Mouse (Mus musculus): ENCODE data around the gene Znrf4. TPM values are rescaled to one million over a fixed set of nuclear protein-coding genes. Genes with fewer than 3 reads are reported as not detected.

Znrf4 gene
- polyA plus RNA-seq, 1 experiment, result not detected

DNA sequence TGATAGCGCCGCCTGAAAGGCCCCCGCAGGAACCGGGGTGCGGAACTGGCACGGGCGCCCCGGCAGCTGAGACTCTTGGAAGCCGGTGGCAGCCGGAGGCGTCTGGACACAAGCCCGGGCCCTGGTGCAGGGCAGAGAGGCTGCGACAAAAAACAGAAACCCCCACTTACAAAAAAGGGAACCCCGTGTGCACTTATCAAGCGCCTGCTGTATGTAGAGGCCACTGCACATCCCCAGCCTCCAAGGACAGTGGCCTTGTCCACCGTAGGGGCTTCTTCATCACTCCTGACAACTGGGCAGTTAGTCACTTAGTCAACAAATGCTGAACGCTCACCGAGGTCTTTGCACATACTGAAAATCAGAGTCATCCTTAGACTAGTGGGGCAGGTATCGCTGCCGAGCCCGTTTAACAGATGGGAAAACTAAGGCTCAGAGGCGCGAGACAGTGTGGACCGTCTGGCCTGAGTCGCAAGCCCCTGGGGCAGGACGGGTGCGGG lies 1.7 kb downstream of the Znrf4 start:
- Histone ChIP-seq H3K9ac (ENCODE audit: low read depth, poor library complexity, severe bottlenecking) (peak overlapping the region; percentile 24; the same call in 1 of the 2 replicates), H3K27me3 (ENCODE audit: control insufficient read depth, insufficient read depth, low read length, poor library complexity, severe bottlenecking) (peaks cover 7% of the 10 kb centered on the region; the same call in 1 of the 2 replicates), H3K4me3 (ENCODE audit: low read depth, low read length) (peak overlapping the region; percentile 20; the same call in 1 of the 2 replicates), H3K27ac (ENCODE audit: insufficient read depth, low read length) (no peak overlapping the region), H3K36me3 (ENCODE audit: control insufficient read depth, insufficient read depth, low read length, poor library complexity, severe bottlenecking) (no peaks in the 10 kb centered on the region), H3K9me3 (replicated peaks; ENCODE audit: control insufficient read depth, insufficient read depth, low read length, poor library complexity, severe bottlenecking) (no peaks in the 10 kb centered on the region), H3K4me1 (ENCODE audit: control insufficient read depth, insufficient read depth, low read length) (peaks cover 8% of the 10 kb centered on the region)
- TF ChIP-seq POLR2A (IDR thresholded peaks at IDR 0.05; ENCODE audit: insufficient read depth, low read length) (no peak), CTCF (IDR thresholded peaks at IDR 0.05; ENCODE audit: low read depth, low read length) (no peak), EP300 (IDR thresholded peaks at IDR 0.05; ENCODE audit: insufficient read depth, low read depth, low read length) (no peak)

DNA sequence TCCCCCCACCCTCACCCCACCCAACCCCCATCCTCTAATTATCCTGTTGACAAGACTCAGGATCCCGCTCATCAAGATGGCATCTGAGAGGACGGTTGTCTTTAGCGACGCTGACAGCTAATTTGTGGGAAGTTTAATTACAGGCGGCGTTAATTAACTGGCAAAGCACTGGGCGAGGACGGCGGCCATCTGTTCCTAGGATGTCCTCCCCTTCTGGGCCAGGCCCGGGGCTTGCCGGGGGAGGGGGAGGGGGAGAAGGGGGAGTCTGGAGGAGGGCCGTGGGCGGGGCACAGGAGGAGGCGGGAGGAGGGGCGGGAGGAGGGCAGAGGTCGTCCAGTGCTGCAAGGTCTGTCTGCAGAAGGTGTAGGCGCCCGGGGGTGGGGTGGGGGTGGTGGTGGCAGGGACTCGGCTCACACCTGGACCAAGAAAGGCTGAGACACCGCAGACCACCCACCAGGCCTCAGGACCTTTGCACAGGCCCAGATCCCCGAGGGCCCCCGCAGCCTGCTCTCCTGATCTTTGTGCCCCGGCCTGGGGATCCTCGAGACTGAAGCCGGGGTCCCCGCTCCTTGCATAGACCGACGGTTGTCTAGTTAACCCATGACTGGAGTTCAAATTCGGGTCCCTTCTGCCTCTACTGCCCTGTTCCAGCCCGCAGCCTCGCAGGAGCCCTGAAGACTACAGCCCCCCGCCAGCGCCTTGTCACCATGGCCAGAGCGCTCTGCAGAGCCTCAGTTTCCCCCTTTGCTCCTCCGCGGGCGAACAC lies 2.3 kb downstream of the Znrf4 start:
- no peak for TF ChIP-seq POLR2A (IDR thresholded peaks at IDR 0.05; ENCODE audit: insufficient read depth, low read length)
- 0 out of 2 replicates have a peak, but pooled peaks have one; percentile 21 for TF ChIP-seq EP300 (IDR thresholded peaks at IDR 0.05; ENCODE audit: insufficient read depth, low read depth, low read length)
- TF ChIP-seq CTCF (IDR thresholded peaks at IDR 0.05; ENCODE audit: low read depth, low read length), result no peak

DNA sequence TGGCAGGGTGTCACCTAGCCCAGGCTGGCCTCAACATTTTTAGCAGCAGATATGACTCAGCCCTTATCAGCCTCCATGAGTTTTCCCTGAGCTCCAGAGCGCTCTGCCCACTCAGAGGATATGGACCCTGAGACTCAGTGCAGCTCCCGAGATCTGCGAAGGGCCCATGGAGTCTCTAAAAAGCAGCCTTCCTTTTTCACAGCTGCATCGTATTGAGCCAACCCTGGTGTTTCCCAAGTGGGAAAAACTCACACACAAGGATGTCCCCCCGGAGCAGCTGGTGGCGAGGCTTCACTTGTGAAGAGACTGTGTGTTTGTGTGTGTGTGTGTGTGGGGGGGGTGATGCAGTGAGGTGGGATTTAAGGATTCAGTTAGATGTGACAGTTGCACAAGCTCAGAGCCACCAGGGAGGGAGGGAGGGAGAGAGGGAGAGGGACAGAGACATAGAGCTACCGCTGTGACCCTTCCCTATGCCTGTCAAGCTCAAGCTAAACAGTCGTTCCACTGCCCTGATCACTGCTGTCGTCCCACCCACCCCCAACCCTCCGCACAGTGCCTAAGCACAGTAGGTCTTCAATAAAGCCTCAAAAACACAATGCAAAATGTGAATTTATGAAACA lies 3.1 kb downstream of the Znrf4 start:
- no peak overlapping the region for H3K9ac ChIP-seq (ENCODE audit: low read depth, poor library complexity, severe bottlenecking)
- peaks cover 8% of the 10 kb centered on the region for H3K4me1 ChIP-seq (ENCODE audit: control insufficient read depth, insufficient read depth, low read length)
- H3K9me3 ChIP-seq (replicated peaks; ENCODE audit: control insufficient read depth, insufficient read depth, low read length, poor library complexity, severe bottlenecking), result no peaks in the 10 kb centered on the region
- H3K27me3 ChIP-seq (ENCODE audit: control insufficient read depth, insufficient read depth, low read length, poor library complexity, severe bottlenecking), result peaks cover 7% of the 10 kb centered on the region; the same call in 1 of the 2 replicates
- no peak for TF ChIP-seq EP300 (IDR thresholded peaks at IDR 0.05; ENCODE audit: insufficient read depth, low read depth, low read length)
- TF ChIP-seq POLR2A (IDR thresholded peaks at IDR 0.05; ENCODE audit: insufficient read depth, low read length), result no peak
- no peak for TF ChIP-seq CTCF (IDR thresholded peaks at IDR 0.05; ENCODE audit: low read depth, low read length)
- no peak overlapping the region for H3K27ac ChIP-seq (ENCODE audit: insufficient read depth, low read length)
- no peaks in the 10 kb centered on the region for H3K36me3 ChIP-seq (ENCODE audit: control insufficient read depth, insufficient read depth, low read length, poor library complexity, severe bottlenecking)
- H3K4me3 ChIP-seq (ENCODE audit: low read depth, low read length), result peak overlapping the region; percentile 56; the same call in 1 of the 2 replicates

More for the DNA sequence above, 2.3 kb downstream of the Znrf4 start:
- H3K27me3 ChIP-seq (ENCODE audit: control insufficient read depth, insufficient read depth, low read length, poor library complexity, severe bottlenecking), result peaks cover 7% of the 10 kb centered on the region; the same call in 1 of the 2 replicates
- H3K4me3 ChIP-seq (ENCODE audit: low read depth, low read length), result peak overlapping the region; percentile 56
- peak overlapping the region; percentile 24; the same call in 1 of the 2 replicates for H3K9ac ChIP-seq (ENCODE audit: low read depth, poor library complexity, severe bottlenecking)
- peaks cover 8% of the 10 kb centered on the region for H3K4me1 ChIP-seq (ENCODE audit: control insufficient read depth, insufficient read depth, low read length)
- no peaks in the 10 kb centered on the region for H3K36me3 ChIP-seq (ENCODE audit: control insufficient read depth, insufficient read depth, low read length, poor library complexity, severe bottlenecking)
- H3K9me3 ChIP-seq (replicated peaks; ENCODE audit: control insufficient read depth, insufficient read depth, low read length, poor library complexity, severe bottlenecking), result no peaks in the 10 kb centered on the region
- no peak overlapping the region for H3K27ac ChIP-seq (ENCODE audit: insufficient read depth, low read length)

- TF ChIP-seq POLR2A (IDR thresholded peaks at IDR 0.05; ENCODE audit: insufficient read depth, low read length) (peak; percentile 15), EP300 (IDR thresholded peaks at IDR 0.05; ENCODE audit: insufficient read depth, low read depth, low read length) (no peak)
- H3K27ac ChIP-seq (ENCODE audit: insufficient read depth, low read length), result no peak overlapping the region
- H3K9me3 ChIP-seq (replicated peaks; ENCODE audit: control insufficient read depth, insufficient read depth, low read length, poor library complexity, severe bottlenecking), result no peaks in the 10 kb centered on the region
- H3K9ac ChIP-seq (ENCODE audit: low read depth, poor library complexity, severe bottlenecking), result peak overlapping the region; percentile 34
- H3K4me1 ChIP-seq (ENCODE audit: control insufficient read depth, insufficient read depth, low read length), result peaks cover 8% of the 10 kb centered on the region
- no peaks in the 10 kb centered on the region for H3K36me3 ChIP-seq (ENCODE audit: control insufficient read depth, insufficient read depth, low read length, poor library complexity, severe bottlenecking)
- H3K4me3 ChIP-seq (ENCODE audit: low read depth, low read length), result peak overlapping the region; percentile 75
- peaks cover 4% of the 10 kb centered on the region; the same call in 1 of the 2 replicates for H3K27me3 ChIP-seq (ENCODE audit: control insufficient read depth, insufficient read depth, low read length, poor library complexity, severe bottlenecking)
These were observed 4.8 kb downstream of the Znrf4 start for GRCm38 (mm10) chr17:56507161-56508068.

DNA sequence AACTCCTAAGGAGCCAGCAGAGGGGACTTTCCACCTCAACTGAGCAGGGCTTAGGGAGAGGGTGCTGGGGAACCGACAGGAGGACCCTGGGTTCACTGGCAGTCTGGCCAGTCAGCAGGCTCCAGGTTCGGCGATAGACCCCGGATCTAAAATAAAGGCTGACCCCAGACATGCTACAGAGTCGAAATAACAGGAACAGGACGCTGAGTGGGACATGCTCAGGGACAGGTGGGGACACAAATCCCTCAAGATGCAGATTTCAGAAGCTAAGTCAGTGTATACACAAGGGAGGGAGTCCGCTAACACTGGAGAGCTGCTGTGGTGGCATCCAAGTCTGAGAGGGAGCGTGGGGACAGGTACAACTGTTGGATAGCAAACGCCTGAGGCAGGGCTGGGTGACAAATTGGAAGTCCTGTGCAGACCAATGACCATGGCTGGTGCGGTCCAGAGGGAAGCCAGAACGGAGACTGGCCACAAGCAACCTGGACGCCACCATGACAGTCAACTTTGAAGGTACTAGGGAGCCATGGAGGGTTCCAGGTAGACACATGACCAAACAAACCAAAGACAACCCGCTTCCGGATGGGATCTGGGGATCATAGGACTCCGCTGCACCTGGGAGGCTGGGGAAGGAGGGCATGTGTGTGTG lies 5.7 kb downstream of the Znrf4 start:
- H3K36me3 ChIP-seq (ENCODE audit: control insufficient read depth, insufficient read depth, low read length, poor library complexity, severe bottlenecking), result no peaks in the 10 kb centered on the region
- no peak for TF ChIP-seq POLR2A (IDR thresholded peaks at IDR 0.05; ENCODE audit: insufficient read depth, low read length)
- TF ChIP-seq EP300 (IDR thresholded peaks at IDR 0.05; ENCODE audit: insufficient read depth, low read depth, low read length), result no peak
- no peak for TF ChIP-seq CTCF (IDR thresholded peaks at IDR 0.05; ENCODE audit: low read depth, low read length)
- peaks cover 8% of the 10 kb centered on the region for H3K4me1 ChIP-seq (ENCODE audit: control insufficient read depth, insufficient read depth, low read length)
- H3K4me3 ChIP-seq (ENCODE audit: low read depth, low read length), result peak overlapping the region; percentile 75
- H3K9ac ChIP-seq (ENCODE audit: low read depth, poor library complexity, severe bottlenecking), result peak overlapping the region; percentile 34
- no peak overlapping the region for H3K27ac ChIP-seq (ENCODE audit: insufficient read depth, low read length)
- no peaks in the 10 kb centered on the region for H3K27me3 ChIP-seq (ENCODE audit: control insufficient read depth, insufficient read depth, low read length, poor library complexity, severe bottlenecking)
- no peaks in the 10 kb centered on the region for H3K9me3 ChIP-seq (replicated peaks; ENCODE audit: control insufficient read depth, insufficient read depth, low read length, poor library complexity, severe bottlenecking)
